Mouse (Mus musculus) cerebellum, adult 9-11 months (tissue): ENCODE measurements at regions not wholly inside any gene's neighbourhood (a gene's known extent, or its start where the extent isn't known, plus 50 kb on each side); places are given as distances from the start of the nearest gene placed in this dataset.

ENCODE experiments used
- DNase-seq: peaks from one replicate; pipeline ENCODE4 v3.0.0; 2022

DNA sequence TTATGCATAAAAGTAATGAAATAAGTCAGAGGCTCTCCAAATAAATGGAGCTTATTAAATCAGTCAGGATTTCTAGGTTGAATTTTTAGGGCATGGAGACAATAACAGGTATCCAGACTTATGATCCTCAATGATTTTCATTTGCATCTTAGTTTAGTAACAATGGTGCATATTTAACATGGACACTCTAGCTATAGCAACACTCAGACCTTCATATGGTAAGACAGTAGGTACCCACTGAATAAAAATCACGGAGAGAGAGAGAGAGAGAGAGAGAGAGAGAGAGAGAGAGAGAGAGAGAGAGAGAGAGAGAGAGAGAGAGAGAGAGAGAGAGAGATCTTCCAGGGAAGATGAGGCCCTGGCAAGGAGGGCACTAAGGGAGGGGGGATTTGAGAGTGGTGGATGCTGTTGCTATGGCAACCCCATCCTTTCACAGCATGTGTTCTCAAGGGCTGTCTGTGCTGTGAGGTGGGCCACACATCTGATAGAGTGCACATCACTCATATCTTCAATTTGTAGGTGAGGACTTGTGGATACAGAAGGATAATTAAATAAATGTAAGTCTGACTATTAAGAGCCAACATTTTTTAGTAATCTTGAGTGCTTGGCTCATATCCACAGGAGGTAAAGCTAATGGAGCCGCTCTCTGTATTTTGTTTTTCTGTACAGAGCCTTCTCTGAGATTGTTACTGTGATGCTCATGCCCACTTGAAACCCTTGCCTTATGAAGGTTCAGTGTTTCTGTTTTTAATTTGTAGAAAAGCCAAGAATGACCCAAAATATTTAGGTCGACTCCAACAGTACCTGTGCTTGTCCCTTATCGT lies 227.7 kb downstream of the Otor start:
- DNase-seq = no peak

DNA sequence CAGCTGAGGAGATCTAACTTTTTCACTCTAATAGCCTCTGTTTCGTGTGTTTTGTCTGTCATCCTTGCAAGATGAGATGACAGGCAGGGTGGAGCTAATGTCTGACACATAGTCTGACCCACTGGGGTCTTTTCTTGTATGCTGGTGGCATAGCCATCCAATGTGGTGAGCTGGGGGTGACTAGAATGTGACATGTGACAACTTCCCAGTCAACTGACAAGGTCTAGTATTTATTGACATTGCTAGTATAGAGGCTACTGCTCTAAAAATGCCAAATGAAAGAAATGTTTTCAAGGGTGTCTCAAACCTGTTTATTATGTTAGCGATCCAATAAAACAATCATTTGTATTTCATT lies 228.3 kb downstream of the Otor start:
- DNase-seq = no peak

DNA sequence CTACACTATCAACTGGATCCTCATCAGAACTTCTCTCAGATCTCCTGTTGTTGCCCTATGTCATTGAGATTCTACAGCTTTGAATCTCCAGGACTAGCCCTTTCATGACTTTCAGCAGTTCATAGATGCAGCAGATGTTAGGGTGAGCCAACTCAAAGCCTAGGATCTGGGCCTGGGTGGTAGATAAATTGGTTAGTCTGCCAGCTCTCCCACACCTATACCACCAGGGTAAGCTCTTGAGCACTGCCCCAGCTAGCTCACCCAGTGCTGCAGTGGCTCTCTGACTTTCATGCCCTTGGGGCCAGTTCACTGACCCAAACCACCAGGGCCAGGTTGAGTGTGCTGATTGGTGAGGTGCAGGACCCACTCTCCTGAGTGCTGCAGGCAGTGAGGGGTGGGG lies 220.5 kb upstream of the Pcsk2 start:
- no peak for DNase-seq

DNA sequence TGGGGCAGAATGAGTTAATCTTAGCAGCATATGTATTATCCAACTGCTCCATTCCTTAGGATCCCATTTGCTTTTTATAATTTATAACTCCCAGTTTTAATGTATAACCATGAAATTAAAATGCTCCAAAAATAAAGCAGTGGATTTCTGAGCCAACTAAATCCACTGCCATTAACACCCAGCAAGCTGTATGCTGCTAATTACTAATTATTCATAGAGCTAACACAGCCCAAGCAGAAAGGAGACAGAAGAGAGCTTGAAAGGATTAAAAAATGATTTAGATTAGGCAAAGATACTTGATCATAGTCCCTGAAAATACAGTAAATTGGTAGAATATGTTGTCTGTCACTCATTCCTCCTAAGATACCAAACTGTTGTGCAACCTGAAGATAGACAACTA lies 213.9 kb upstream of the Pcsk2 start:
- DNase-seq = no peak

DNA sequence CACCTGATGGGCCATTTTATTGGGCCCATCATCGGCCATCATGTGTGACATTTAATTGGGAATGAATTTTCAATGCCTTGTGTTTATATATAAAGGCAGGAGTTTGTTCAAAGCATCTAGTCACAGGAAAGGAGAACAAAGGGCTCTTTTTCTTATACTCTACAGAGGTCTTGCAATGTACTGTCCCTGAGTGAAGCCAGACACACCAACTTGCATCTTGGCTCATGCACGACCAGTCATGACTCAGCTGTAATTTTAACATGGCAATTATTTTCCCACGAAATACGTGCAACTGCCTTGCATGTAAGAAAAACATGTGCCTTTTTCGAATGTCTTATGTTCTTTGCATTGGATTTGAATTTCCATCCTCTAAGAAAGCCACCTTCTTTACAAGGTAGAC lies 205.6 kb upstream of the Pcsk2 start:
- DNase-seq = no peak

DNA sequence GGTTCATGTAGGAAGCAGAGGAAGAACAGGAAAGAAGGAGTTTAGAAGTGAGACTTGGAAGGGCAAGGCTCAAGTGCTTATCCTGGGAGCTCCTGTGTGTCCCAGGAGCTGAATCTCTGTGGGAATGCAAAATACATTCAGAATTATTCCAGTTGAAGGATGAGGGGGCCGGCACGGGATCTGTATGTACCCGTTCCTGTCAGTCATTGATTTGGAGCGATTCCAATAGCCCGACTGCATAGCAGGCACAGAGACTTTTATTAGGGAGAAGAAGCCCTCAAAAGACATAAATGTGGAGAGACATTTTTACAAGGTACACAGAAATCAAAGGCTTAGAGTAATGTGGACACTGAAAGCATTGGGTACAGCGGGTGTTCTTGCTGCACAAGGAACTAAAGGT lies 181.8 kb upstream of the Pcsk2 start:
- no peak for DNase-seq

DNA sequence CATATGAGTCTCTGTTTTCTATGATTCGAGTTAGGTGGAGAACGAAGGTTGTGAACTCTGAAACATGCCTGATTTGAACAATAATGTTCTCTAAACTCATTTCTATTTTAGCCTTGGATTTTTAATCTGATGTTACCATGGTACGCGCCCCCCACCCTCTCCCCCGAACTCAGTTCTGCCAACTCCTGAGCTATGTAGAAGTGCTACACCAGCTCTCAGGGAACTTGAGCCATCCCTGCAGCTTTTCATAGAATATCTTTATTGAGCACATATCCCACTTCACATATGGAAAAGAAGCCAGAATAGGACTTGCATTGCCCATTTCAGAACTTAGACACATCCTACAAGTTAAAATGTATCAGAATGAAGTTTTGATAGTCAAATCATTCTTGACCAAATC lies 180.0 kb upstream of the Pcsk2 start:
- DNase-seq = no peak
